Mouse (Mus musculus): ENCODE data around the gene Map3k3. TPM values are rescaled to one million over a fixed set of nuclear protein-coding genes. Genes with fewer than 3 reads are reported as not detected.

Map3k3 gene
- polyA plus RNA-seq, 1 experiment = 27.8 TPM

- TF ChIP-seq CTCF (conservative IDR thresholded peaks at IDR 0.05; ENCODE audit: insufficient read depth, insufficient read length, low read depth, low read length) (peak; percentile 87), POLR2A (IDR thresholded peaks at IDR 0.05; ENCODE audit: low read depth, low read length) (no peak)
- Histone ChIP-seq H3K36me3 (ENCODE audit: control insufficient read depth, insufficient read depth, low read length) (peaks cover 2% of the 10 kb centered on the region), H3K4me1 (ENCODE audit: control insufficient read depth, insufficient read depth, low read length) (no peaks in the 10 kb centered on the region), H3K27ac (ENCODE audit: insufficient read depth, low read depth, low read length) (no peak overlapping the region), H3K27me3 (replicated peaks; ENCODE audit: control insufficient read depth, insufficient read depth, low read length) (no peaks in the 10 kb centered on the region), H3K4me3 (ENCODE audit: insufficient read depth, low read depth, low read length) (no peak overlapping the region)
- peak; percentile 73 for DNase-seq
- WGBS = 2% methylated on average over 4 of the region's 4 CpGs
These were observed 8.1 kb upstream of the Map3k3 start for GRCm38 (mm10) chr11:106076321-106076720.

GRCm38 (mm10) chr11:106084911-106085561 is 623 bp downstream of the Map3k3 start:
- H3K4me1 ChIP-seq (ENCODE audit: control insufficient read depth, insufficient read depth, low read length) = peaks cover 4% of the 10 kb centered on the region; the same call in 1 of the 2 replicates
- peak overlapping the region; percentile 95 for H3K4me3 ChIP-seq (ENCODE audit: insufficient read depth, low read depth, low read length)
- under 1% methylated on average over 61 of the region's 61 CpGs for WGBS
- no peaks in the 10 kb centered on the region for H3K27me3 ChIP-seq (replicated peaks; ENCODE audit: control insufficient read depth, insufficient read depth, low read length)
- TF ChIP-seq CTCF (conservative IDR thresholded peaks at IDR 0.05; ENCODE audit: insufficient read depth, insufficient read length, low read depth, low read length) (no peak), POLR2A (IDR thresholded peaks at IDR 0.05; ENCODE audit: low read depth, low read length) (no peak)
- H3K36me3 ChIP-seq (ENCODE audit: control insufficient read depth, insufficient read depth, low read length) = no peaks in the 10 kb centered on the region
- peak overlapping the region; percentile 95 for H3K27ac ChIP-seq (ENCODE audit: insufficient read depth, low read depth, low read length)
- DNase-seq = peak; percentile 82

- Histone ChIP-seq H3K4me3 (ENCODE audit: insufficient read depth, low read depth, low read length) (no peak overlapping the region), H3K27ac (ENCODE audit: insufficient read depth, low read depth, low read length) (no peak overlapping the region), H3K27me3 (replicated peaks; ENCODE audit: control insufficient read depth, insufficient read depth, low read length) (no peaks in the 10 kb centered on the region), H3K4me1 (ENCODE audit: control insufficient read depth, insufficient read depth, low read length) (peaks cover 9% of the 10 kb centered on the region), H3K36me3 (ENCODE audit: control insufficient read depth, insufficient read depth, low read length) (peaks cover 3% of the 10 kb centered on the region; the same call in 1 of the 2 replicates)
- DNase-seq = peak; percentile 38
- no peak for TF ChIP-seq CTCF (conservative IDR thresholded peaks at IDR 0.05; ENCODE audit: insufficient read depth, insufficient read length, low read depth, low read length)
- TF ChIP-seq POLR2A (IDR thresholded peaks at IDR 0.05; ENCODE audit: low read depth, low read length) = no peak
- 76% methylated on average over 1 of the region's 1 CpGs for WGBS
These were observed 13.8 kb downstream of the Map3k3 start for GRCm38 (mm10) chr11:106098223-106098622.

- Histone ChIP-seq H3K4me1 (ENCODE audit: control insufficient read depth, insufficient read depth, low read length) (peaks cover 6% of the 10 kb centered on the region; the same call in 1 of the 2 replicates), H3K4me3 (ENCODE audit: insufficient read depth, low read depth, low read length) (no peak overlapping the region), H3K27ac (ENCODE audit: insufficient read depth, low read depth, low read length) (no peak overlapping the region), H3K36me3 (ENCODE audit: control insufficient read depth, insufficient read depth, low read length) (peaks cover 3% of the 10 kb centered on the region; the same call in 1 of the 2 replicates), H3K27me3 (replicated peaks; ENCODE audit: control insufficient read depth, insufficient read depth, low read length) (no peaks in the 10 kb centered on the region)
- DNase-seq = no peak
- 82% methylated on average over 3 of the region's 3 CpGs for whole genome bisulfite sequencing
- TF ChIP-seq POLR2A (IDR thresholded peaks at IDR 0.05; ENCODE audit: low read depth, low read length) (no peak), CTCF (conservative IDR thresholded peaks at IDR 0.05; ENCODE audit: insufficient read depth, insufficient read length, low read depth, low read length) (no peak)
These were observed 18.5 kb downstream of the Map3k3 start for GRCm38 (mm10) chr11:106102866-106103265.

GRCm38 (mm10) chr11:106106047-106106587 is 21.7 kb downstream of the Map3k3 start:
- Histone ChIP-seq H3K27me3 (replicated peaks; ENCODE audit: control insufficient read depth, insufficient read depth, low read length) (no peaks in the 10 kb centered on the region), H3K27ac (ENCODE audit: insufficient read depth, low read depth, low read length) (no peak overlapping the region), H3K4me1 (ENCODE audit: control insufficient read depth, insufficient read depth, low read length) (no peaks in the 10 kb centered on the region), H3K36me3 (ENCODE audit: control insufficient read depth, insufficient read depth, low read length) (peaks cover 1% of the 10 kb centered on the region; the same call in 1 of the 2 replicates), H3K4me3 (ENCODE audit: insufficient read depth, low read depth, low read length) (no peak overlapping the region)
- no peak for TF ChIP-seq CTCF (conservative IDR thresholded peaks at IDR 0.05; ENCODE audit: insufficient read depth, insufficient read length, low read depth, low read length)
- no peak for TF ChIP-seq POLR2A (IDR thresholded peaks at IDR 0.05; ENCODE audit: low read depth, low read length)
- 75% methylated on average over 8 of the region's 8 CpGs for WGBS
- peak; percentile 15 for DNase-seq

GRCm38 (mm10) chr11:106111688-106112087 is 27.3 kb downstream of the Map3k3 start:
- Histone ChIP-seq H3K4me3 (ENCODE audit: insufficient read depth, low read depth, low read length) (no peak overlapping the region), H3K36me3 (ENCODE audit: control insufficient read depth, insufficient read depth, low read length) (peaks cover 5% of the 10 kb centered on the region; the same call in 1 of the 2 replicates), H3K27ac (ENCODE audit: insufficient read depth, low read depth, low read length) (no peak overlapping the region)

GRCm38 (mm10) chr11:106122221-106122620 is 37.8 kb downstream of the Map3k3 start:
- no peak for TF ChIP-seq POLR2A (IDR thresholded peaks at IDR 0.05; ENCODE audit: low read depth, low read length)
- no peak for TF ChIP-seq CTCF (conservative IDR thresholded peaks at IDR 0.05; ENCODE audit: insufficient read depth, insufficient read length, low read depth, low read length)
- Histone ChIP-seq H3K36me3 (ENCODE audit: control insufficient read depth, insufficient read depth, low read length) (peaks cover 10% of the 10 kb centered on the region; the same call in 1 of the 2 replicates), H3K27me3 (replicated peaks; ENCODE audit: control insufficient read depth, insufficient read depth, low read length) (no peaks in the 10 kb centered on the region), H3K27ac (ENCODE audit: insufficient read depth, low read depth, low read length) (no peak overlapping the region), H3K4me3 (ENCODE audit: insufficient read depth, low read depth, low read length) (no peak overlapping the region), H3K4me1 (ENCODE audit: control insufficient read depth, insufficient read depth, low read length) (no peaks in the 10 kb centered on the region)
- no peak for DNase-seq
- 97% methylated on average over 5 of the region's 5 CpGs for WGBS

More at GRCm38 (mm10) chr11:106111688-106112087, 27.3 kb downstream of the Map3k3 start:
- DNase-seq = no peak
- H3K27me3 ChIP-seq (replicated peaks; ENCODE audit: control insufficient read depth, insufficient read depth, low read length) = no peaks in the 10 kb centered on the region
- TF ChIP-seq POLR2A (IDR thresholded peaks at IDR 0.05; ENCODE audit: low read depth, low read length) = no peak
- no peak for TF ChIP-seq CTCF (conservative IDR thresholded peaks at IDR 0.05; ENCODE audit: insufficient read depth, insufficient read length, low read depth, low read length)
- no peaks in the 10 kb centered on the region for H3K4me1 ChIP-seq (ENCODE audit: control insufficient read depth, insufficient read depth, low read length)

All from kidney, adult 2 months (tissue).